Mouse (Mus musculus): Measurements from ENCODE around the gene Tmem26.

DNA sequence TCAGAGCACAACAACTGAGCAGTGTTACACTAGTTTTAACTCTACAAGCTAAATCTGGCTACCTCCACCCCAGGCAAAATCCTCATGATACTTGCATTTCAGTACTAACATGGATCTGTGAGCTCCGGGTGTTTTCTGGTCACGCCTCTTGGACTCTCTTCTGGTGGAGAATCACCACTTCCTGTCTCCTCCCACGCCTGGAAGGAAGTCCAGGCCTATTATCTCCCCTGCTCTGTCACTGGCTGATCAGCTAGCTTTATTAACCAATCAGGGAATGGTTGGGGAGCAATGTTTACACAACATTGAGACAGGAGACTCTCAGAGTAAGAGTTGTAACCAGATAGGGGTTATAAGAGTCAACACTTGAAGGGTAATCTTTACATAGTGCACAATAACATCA, 9.1 kb upstream of the Tmem26 start:
- no peak for TF ChIP-seq CTCF (IDR thresholded peaks at IDR 0.05; ENCODE audit: low read depth, low read length)
- TF ChIP-seq GATA1 (IDR thresholded peaks at IDR 0.05; ENCODE audit: borderline replicate concordance, low read length) = no peak
- TF ChIP-seq GATA2 (IDR thresholded peaks at IDR 0.05; ENCODE audit: borderline replicate concordance, low read depth, low read length) = no peak
- TF ChIP-seq POLR2AphosphoS5 (IDR thresholded peaks at IDR 0.05; ENCODE audit: insufficient replicate concordance, low read depth, low read length) = no peak
